In the genomic region with DNA sequence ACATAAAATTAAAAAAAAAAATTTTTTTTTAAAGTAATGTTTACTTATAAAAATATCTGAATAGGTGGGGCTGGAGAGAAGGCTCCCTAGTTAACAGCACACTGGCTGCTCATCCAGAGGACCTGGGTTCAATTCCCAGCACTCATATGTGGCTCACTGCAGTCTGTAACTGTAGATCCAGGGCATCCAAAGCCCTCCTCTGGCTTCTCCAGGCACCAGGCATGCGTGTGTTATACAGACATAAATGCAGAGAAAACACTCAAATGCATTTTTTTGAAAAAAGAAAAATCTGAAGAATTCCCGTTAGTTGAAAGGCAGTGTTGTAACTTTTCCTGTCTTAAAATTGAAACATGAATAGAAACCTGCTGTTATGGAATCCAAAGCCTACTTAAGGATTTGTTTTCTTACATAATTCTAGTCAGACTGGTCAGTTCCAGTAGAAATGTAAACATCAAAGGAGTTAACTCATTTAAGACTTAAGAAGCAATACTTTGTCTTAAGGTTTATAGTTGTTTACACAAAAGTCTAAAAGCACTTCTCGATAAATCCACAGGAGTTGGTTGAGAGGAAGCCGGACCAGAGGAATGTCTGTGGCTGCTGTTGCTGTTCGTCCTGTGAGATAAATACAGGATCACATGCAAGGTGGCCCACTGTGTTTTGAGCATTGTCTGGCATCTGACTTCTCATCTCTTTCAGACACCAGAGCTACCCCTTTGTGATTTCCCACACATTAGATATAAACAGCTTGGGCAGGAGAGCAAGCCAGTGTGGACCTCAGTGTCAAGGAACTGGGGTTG, we compare ENCODE assay signal across 28 mouse cellular contexts.
A peak's percentile ranks its signal among the peaks of the same experiment; 100 is the strongest.
DNase-seq lines count a peak whose midpoint lies in the region; ATAC-seq and TF ChIP-seq lines count a peak whose summit lies in the region.
"Had no signal": no experiment of that assay in that cellular context is flagged by ENCODE, and none has a peak within 500 bp of the region (broad histone marks: within the 10 kb centered on the region; RNA-seq: fewer than 3 reads in every experiment).

No protein-coding gene starts in this region.

- H3K27me3 ChIP-seq in kidney, embryonic 15.5 days, result no peaks in the 10 kb centered on the region
- no peaks in the 10 kb centered on the region for H3K27me3 ChIP-seq in lung, embryonic 14.5 days (ENCODE audit: insufficient read depth, low read length)
- no peaks in the 10 kb centered on the region for H3K27me3 ChIP-seq in lung, postnatal 0 days (replicated peaks; ENCODE audit: insufficient read depth, low read length)
- H3K27me3 ChIP-seq: CH12.LX; embryonic facial prominence, embryonic 12.5 days; embryonic facial prominence, embryonic 15.5 days; forebrain, embryonic 12.5 days; forebrain, embryonic 15.5 days; heart, embryonic 12.5 days; heart, embryonic 15.5 days; hindbrain, embryonic 13.5 days had no signal

- no peak overlapping the region for H3K4me2 ChIP-seq in kidney, embryonic 15.5 days
- H3K4me2 ChIP-seq in lung, embryonic 14.5 days, result no peak overlapping the region
- H3K4me2 ChIP-seq in lung, postnatal 0 days (replicated peaks; ENCODE audit: low read depth, low read length), result no peak overlapping the region
- H3K4me2 ChIP-seq: embryonic facial prominence, embryonic 12.5 days; embryonic facial prominence, embryonic 15.5 days; forebrain, embryonic 12.5 days; forebrain, embryonic 15.5 days; heart, embryonic 12.5 days; heart, embryonic 15.5 days; hindbrain, embryonic 13.5 days had no signal

- peak overlapping the region; percentile 48 for H3K27ac ChIP-seq in kidney, embryonic 15.5 days
- peak overlapping the region; percentile 39; the same call in 1 of the 2 replicates for H3K27ac ChIP-seq in lung, embryonic 14.5 days (ENCODE audit: low read depth)
- peak overlapping the region; percentile 51 for H3K27ac ChIP-seq in lung, postnatal 0 days (ENCODE audit: low read length)
- H3K27ac ChIP-seq: embryonic facial prominence, embryonic 12.5 days; embryonic facial prominence, embryonic 15.5 days; forebrain, embryonic 12.5 days; forebrain, embryonic 15.5 days; heart, embryonic 15.5 days; hindbrain, embryonic 10.5 days; hindbrain, embryonic 13.5 days had no signal

- ATAC-seq in kidney, embryonic 15.5 days (replicated peaks; ENCODE audit: low FRiP score), result no peak; the same call in 1 of the 2 replicates
- peak; percentile 62; the same call in 1 of the 2 replicates for ATAC-seq in lung, embryonic 14.5 days (ENCODE audit: insufficient read depth)
- peak; percentile 70 for ATAC-seq in lung, postnatal 0 days
- ATAC-seq: forebrain, embryonic 15.5 days had no signal

- no peak overlapping the region for H3K4me3 ChIP-seq in kidney, embryonic 15.5 days (replicated peaks)
- no peak overlapping the region for H3K4me3 ChIP-seq in lung, embryonic 14.5 days (ENCODE audit: low read depth, low read length)
- H3K4me3 ChIP-seq in lung, postnatal 0 days (ENCODE audit: low read depth, low read length), result no peak overlapping the region
- H3K4me3 ChIP-seq: embryonic facial prominence, embryonic 12.5 days; embryonic facial prominence, embryonic 15.5 days; forebrain, embryonic 12.5 days; forebrain, embryonic 15.5 days; heart, embryonic 12.5 days; heart, embryonic 15.5 days; hindbrain, embryonic 10.5 days; hindbrain, embryonic 13.5 days had no signal

- H3K36me3 ChIP-seq in kidney, embryonic 15.5 days, result no peaks in the 10 kb centered on the region
- H3K36me3 ChIP-seq in lung, embryonic 14.5 days (ENCODE audit: insufficient read depth), result no peaks in the 10 kb centered on the region
- no peaks in the 10 kb centered on the region for H3K36me3 ChIP-seq in lung, postnatal 0 days (ENCODE audit: insufficient read depth, low read length)
- H3K36me3 ChIP-seq: embryonic facial prominence, embryonic 12.5 days; embryonic facial prominence, embryonic 15.5 days; forebrain, embryonic 12.5 days; forebrain, embryonic 15.5 days; G1E; heart, embryonic 12.5 days; heart, embryonic 15.5 days; hindbrain, embryonic 10.5 days; hindbrain, embryonic 13.5 days had no signal

- no peak for DNase-seq in kidney, adult 18-20 months
- peak; percentile 27 for DNase-seq in lung, embryonic 14.5 days
- DNase-seq in lung, postnatal 36 days, result no peak
- DNase-seq in lung, postnatal 0 days (ENCODE audit: low spot score), result peak; percentile 75
- DNase-seq in lung, postnatal 14 days, result no peak
- peak; percentile 51 for DNase-seq in fibroblast of lung, adult 2 months (ENCODE audit: low read depth)
- DNase-seq: adrenal gland, adult 2 months; adrenal gland, postnatal 14 days; B cell, adult 2 months; cerebellum, adult 11 months; cerebellum, adult 2 months; cerebellum, adult 9-11 months; cerebellum, postnatal 25 days; gastrocnemius, postnatal 25 days; heart, adult 18-20 months; heart, postnatal 10 days; heart, postnatal 36 days had no signal

- TF ChIP-seq CTCF in lung, embryonic 14.5 days (IDR thresholded peaks at IDR 0.05; ENCODE audit: low read depth), result no peak
- no peak for TF ChIP-seq CTCF in lung, postnatal 0 days (IDR thresholded peaks at IDR 0.05)

- WGBS in kidney, embryonic 15.5 days, result 53% methylated on average over 5 of the region's 5 CpGs
- WGBS in lung, embryonic 14.5 days, result 25% methylated on average over 5 of the region's 5 CpGs
- WGBS in lung, postnatal 0 days, result 26% methylated on average over 5 of the region's 5 CpGs

- no peak overlapping the region for H3K9ac ChIP-seq in kidney, embryonic 15.5 days
- H3K9ac ChIP-seq in lung, embryonic 14.5 days, result no peak overlapping the region
- H3K9ac ChIP-seq in lung, postnatal 0 days (replicated peaks; ENCODE audit: low read depth), result no peak overlapping the region
- H3K9ac ChIP-seq: embryonic facial prominence, embryonic 12.5 days; embryonic facial prominence, embryonic 15.5 days; forebrain, embryonic 12.5 days; forebrain, embryonic 15.5 days; heart, embryonic 12.5 days; heart, embryonic 15.5 days; hindbrain, embryonic 13.5 days had no signal

- H3K4me1 ChIP-seq in kidney, embryonic 15.5 days, result no peaks in the 10 kb centered on the region
- H3K4me1 ChIP-seq in lung, embryonic 14.5 days (ENCODE audit: insufficient read depth), result peaks cover 5% of the 10 kb centered on the region; the same call in 1 of the 2 replicates
- H3K4me1 ChIP-seq in lung, postnatal 0 days (ENCODE audit: insufficient read depth, low read depth, low read length), result no peaks in the 10 kb centered on the region
- H3K4me1 ChIP-seq: embryonic facial prominence, embryonic 12.5 days; embryonic facial prominence, embryonic 15.5 days; forebrain, embryonic 12.5 days; forebrain, embryonic 15.5 days; heart, embryonic 12.5 days; heart, embryonic 15.5 days; hindbrain, embryonic 10.5 days; hindbrain, embryonic 13.5 days had no signal

- H3K9me3 ChIP-seq in kidney, embryonic 15.5 days (replicated peaks), result no peaks in the 10 kb centered on the region; the same call in 1 of the 2 replicates
- no peaks in the 10 kb centered on the region for H3K9me3 ChIP-seq in lung, embryonic 14.5 days (ENCODE audit: low read depth, low read length)
- H3K9me3 ChIP-seq in lung, postnatal 0 days (ENCODE audit: low read length), result no peaks in the 10 kb centered on the region
- H3K9me3 ChIP-seq: embryonic facial prominence, embryonic 12.5 days; embryonic facial prominence, embryonic 15.5 days; forebrain, embryonic 15.5 days; G1E; heart, embryonic 12.5 days; heart, embryonic 15.5 days; hindbrain, embryonic 13.5 days had no signal

- TF ChIP-seq EP300 in lung, postnatal 0 days (IDR thresholded peaks at IDR 0.05), result peak; percentile 91

Comparison
In these comparisons a context has a peak if more than half of its experiments do, and no peak if none do; other contexts are left out.
1. DNase-seq: peak in lung, embryonic 14.5 days (single experiment), lung, postnatal 0 days (single experiment) and fibroblast of lung, adult 2 months (single experiment); none in kidney, adult 18-20 months (single experiment), lung, postnatal 36 days (single experiment) and lung, postnatal 14 days (single experiment).
2. Peak in every context shown above with its lines, with median percentiles within 50 percentile points of each other: H3K27ac ChIP-seq.